Mouse (Mus musculus) myocyte (in vitro differentiated cells): ENCODE results near the gene Gm9833. TPM values are rescaled to one million over a fixed set of nuclear protein-coding genes. Genes with fewer than 3 reads are reported as not detected.

Source experiments
- H3K27me3 ChIP-seq: one replicate; pipeline ENCODE4 v1.6.1; 2011; ENCODE audit not compliant: control insufficient read depth, insufficient read depth, insufficient read length
- H3K36me3 ChIP-seq: one replicate; pipeline ENCODE4 v1.6.1; 2011; ENCODE audit not compliant: control insufficient read depth, insufficient read depth
- H3K4me2 ChIP-seq: one replicate; pipeline ENCODE4 v1.6.1; 2011; ENCODE audit warnings: low read depth, control low read depth
- H3K4me3 ChIP-seq: one replicate; pipeline ENCODE4 v1.5.1; 2011; ENCODE audit warnings: mild to moderate bottlenecking, control low read depth, moderate library complexity
- H3K79me2 ChIP-seq: one replicate; pipeline ENCODE4 v1.6.1; 2011; ENCODE audit not compliant: control insufficient read depth, insufficient read depth
- H3ac ChIP-seq: one replicate; pipeline ENCODE4 v1.6.1; 2011; ENCODE audit not compliant: control insufficient read depth, insufficient read length
- CEBPB ChIP-seq: IDR thresholded peaks from 2 replicates; pipeline ENCODE4 v1.6.1; 2011; ENCODE audit warnings: mild to moderate bottlenecking, moderate library complexity; ENCODE audit not compliant: poor library complexity, insufficient read depth, severe bottlenecking
- E2F4 ChIP-seq: IDR thresholded peaks from one replicate; pipeline ENCODE4 v1.6.1; 2011; ENCODE audit warnings: mild to moderate bottlenecking, control low read depth, moderate library complexity; ENCODE audit not compliant: insufficient read depth
- MAX ChIP-seq: IDR thresholded peaks from one replicate; pipeline ENCODE4 v1.6.1; 2011; ENCODE audit warnings: low read depth, mild to moderate bottlenecking, control low read depth
- MYOD1 ChIP-seq, 3 experiments: IDR thresholded peaks; one replicate each; pipeline ENCODE4 v1.6.1; 2011; ENCODE audit warnings: control low read depth in 2 of 3, low read depth in 2 of 3, mild to moderate bottlenecking in 2 of 3, moderate library complexity in 1 of 3; ENCODE audit not compliant: insufficient read length in 2 of 3, control insufficient read depth in 1 of 3
- MYOG ChIP-seq, 3 experiments: IDR thresholded peaks; one replicate each; pipeline ENCODE4 v1.6.1; 2011; ENCODE audit warnings: control low read depth in 2 of 3, low read depth in 2 of 3, mild to moderate bottlenecking in 2 of 3; ENCODE audit not compliant: insufficient read length in 2 of 3, control insufficient read depth in 1 of 3, insufficient read depth in 1 of 3
- POLR2A ChIP-seq: IDR thresholded peaks from one replicate; pipeline ENCODE4 v1.6.1; 2011; ENCODE audit warnings: low read depth, mild to moderate bottlenecking, control low read depth, moderate library complexity; ENCODE audit not compliant: insufficient read length
- POLR2AphosphoS2 ChIP-seq: IDR thresholded peaks from one replicate; pipeline ENCODE4 v1.6.1; 2011; ENCODE audit warnings: low read depth, control low read depth; ENCODE audit not compliant: insufficient read length
- REST ChIP-seq: IDR thresholded peaks from one replicate; pipeline ENCODE4 v1.6.1; 2011; ENCODE audit warnings: mild to moderate bottlenecking, control low read depth, moderate library complexity; ENCODE audit not compliant: insufficient read depth, insufficient read length
- SRF ChIP-seq: IDR thresholded peaks from one replicate; pipeline ENCODE4 v1.6.1; 2011; ENCODE audit warnings: low read depth; ENCODE audit not compliant: control insufficient read depth, insufficient read length
- TCF12 ChIP-seq: IDR thresholded peaks from one replicate; pipeline ENCODE4 v1.6.1; 2011; ENCODE audit warnings: mild to moderate bottlenecking, control low read depth; ENCODE audit not compliant: poor library complexity, insufficient read depth, severe bottlenecking
- TCF3 ChIP-seq: IDR thresholded peaks from one replicate; pipeline ENCODE4 v1.6.1; 2011; ENCODE audit warnings: low read depth, control low read depth; ENCODE audit not compliant: insufficient read length
- USF1 ChIP-seq: IDR thresholded peaks from one replicate; pipeline ENCODE4 v1.6.1; 2011; ENCODE audit warnings: low read depth, mild to moderate bottlenecking, control low read depth, moderate library complexity
- polyA plus RNA-seq: library from polyadenylated mRNA; unstranded; fragments of >200 nt; fragmentation: generic; extraction: Trizol; gene quantifications from one replicate; pipeline ENCODE4 v1.2.1, GENCODE M21; 2012; ENCODE audit warnings: missing spikeins

Gene Gm9833
- polyA plus RNA-seq, 1 experiment = 5.0 TPM

DNA sequence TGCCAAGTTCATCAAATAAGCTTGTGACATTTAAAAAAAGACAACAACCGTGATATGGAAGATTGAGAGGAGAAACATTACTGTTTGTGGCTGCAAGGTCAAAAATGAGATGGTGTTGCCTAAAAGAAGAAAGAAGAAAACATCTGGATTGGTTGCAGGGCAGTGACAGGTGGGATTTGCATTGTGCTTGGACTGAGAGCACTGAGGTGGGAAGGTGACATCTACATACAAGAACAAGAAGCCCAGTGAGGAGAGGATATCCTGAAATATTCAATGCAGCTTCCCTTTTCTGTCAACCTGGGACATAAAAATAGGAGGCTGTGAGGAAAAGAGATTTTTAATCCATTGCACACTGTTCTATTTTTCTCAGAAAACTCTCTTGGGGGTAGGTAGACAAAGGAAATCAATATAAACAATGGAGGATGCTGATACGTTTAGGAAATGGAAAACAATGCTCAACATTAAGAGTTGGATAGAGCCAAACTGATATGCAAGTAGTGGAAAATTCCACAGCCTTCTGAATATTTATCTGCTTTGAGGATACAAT lies 7.2 kb downstream of the Gm9833 start:
- no peaks in the 10 kb centered on the region for H3K36me3 ChIP-seq

DNA sequence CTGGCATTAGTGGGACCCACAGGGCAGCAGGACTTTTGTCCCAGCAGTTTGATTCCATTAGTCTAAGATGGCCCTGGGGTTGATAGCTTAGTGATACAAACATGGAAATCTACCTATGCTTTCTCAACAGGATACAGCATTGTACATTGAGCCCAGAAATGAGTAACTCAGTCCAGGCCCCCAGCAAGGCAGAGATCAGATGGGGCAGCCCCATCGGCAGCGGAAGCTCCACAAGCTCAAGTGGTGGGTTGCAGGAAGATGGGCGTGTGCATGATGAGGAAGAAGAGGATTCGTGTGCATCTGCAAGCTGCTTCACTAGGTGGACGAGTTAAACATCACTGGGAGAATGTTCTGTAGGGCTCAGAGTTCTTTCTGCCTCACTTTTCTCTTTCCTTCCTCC lies 11.8 kb downstream of the Gm9833 start:
- no peak for TF ChIP-seq CEBPB
- no peaks in the 10 kb centered on the region for H3K79me2 ChIP-seq
- H3K27me3 ChIP-seq = no peaks in the 10 kb centered on the region
- no peak overlapping the region for H3K4me2 ChIP-seq
- no peaks in the 10 kb centered on the region for H3K36me3 ChIP-seq
- H3ac ChIP-seq = no peak overlapping the region
- no peak overlapping the region for H3K4me3 ChIP-seq

More for the DNA sequence above, 7.2 kb downstream of the Gm9833 start:
- Histone ChIP-seq H3K79me2 (no peaks in the 10 kb centered on the region), H3K4me3 (no peak overlapping the region), H3ac (no peak overlapping the region), H3K27me3 (no peaks in the 10 kb centered on the region), H3K4me2 (no peak overlapping the region)
- TF ChIP-seq TCF3 = no peak
- no peak for TF ChIP-seq MYOG (IDR thresholded peaks at IDR 0.05; ENCODE audit: control insufficient read depth in 1 of 3, insufficient read depth in 1 of 3, insufficient read length in 2 of 3, low read depth in 2 of 3)
- no peak for TF ChIP-seq USF1
- no peak for TF ChIP-seq TCF12
- TF ChIP-seq CEBPB = no peak
- TF ChIP-seq POLR2A = no peak
- TF ChIP-seq REST = no peak
- TF ChIP-seq SRF = no peak

DNA sequence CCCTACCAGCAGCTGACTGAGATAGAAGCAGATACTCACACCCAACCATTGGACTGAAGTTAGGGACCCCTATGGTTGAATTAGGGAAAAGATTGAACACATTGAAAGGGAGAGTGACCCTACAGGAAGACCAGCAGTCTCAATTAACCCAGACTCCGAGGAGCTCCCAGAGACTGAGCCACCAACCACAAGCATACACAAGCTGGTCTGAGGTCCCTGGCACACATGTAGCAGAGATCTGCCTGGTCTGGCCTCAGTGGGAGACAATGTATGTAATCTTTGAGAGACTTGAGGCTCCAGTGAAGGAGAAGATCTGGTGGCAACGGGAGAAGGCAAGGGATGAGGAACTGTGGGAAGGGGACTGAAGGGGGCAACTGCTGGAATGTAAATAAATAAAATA lies 23.7 kb downstream of the Gm9833 start:
- H3K4me3 ChIP-seq = no peak overlapping the region
- no peaks in the 10 kb centered on the region for H3K27me3 ChIP-seq
- H3K79me2 ChIP-seq = no peaks in the 10 kb centered on the region
- no peaks in the 10 kb centered on the region for H3K36me3 ChIP-seq
- no peak overlapping the region for H3ac ChIP-seq
- H3K4me2 ChIP-seq = no peak overlapping the region
- TF ChIP-seq REST = no peak
- no peak for TF ChIP-seq POLR2A
- no peak for TF ChIP-seq USF1
- TF ChIP-seq TCF3 = no peak
- no peak for TF ChIP-seq SRF
- no peak for TF ChIP-seq MYOD1 (IDR thresholded peaks at IDR 0.05; ENCODE audit: control insufficient read depth in 1 of 3, insufficient read length in 2 of 3, low read depth in 2 of 3)
- no peak for TF ChIP-seq MYOG (IDR thresholded peaks at IDR 0.05; ENCODE audit: control insufficient read depth in 1 of 3, insufficient read depth in 1 of 3, insufficient read length in 2 of 3, low read depth in 2 of 3)
- no peak for TF ChIP-seq POLR2AphosphoS2
- no peak for TF ChIP-seq TCF12
- no peak for TF ChIP-seq CEBPB
- TF ChIP-seq MAX = no peak
- no peak for TF ChIP-seq E2F4

DNA sequence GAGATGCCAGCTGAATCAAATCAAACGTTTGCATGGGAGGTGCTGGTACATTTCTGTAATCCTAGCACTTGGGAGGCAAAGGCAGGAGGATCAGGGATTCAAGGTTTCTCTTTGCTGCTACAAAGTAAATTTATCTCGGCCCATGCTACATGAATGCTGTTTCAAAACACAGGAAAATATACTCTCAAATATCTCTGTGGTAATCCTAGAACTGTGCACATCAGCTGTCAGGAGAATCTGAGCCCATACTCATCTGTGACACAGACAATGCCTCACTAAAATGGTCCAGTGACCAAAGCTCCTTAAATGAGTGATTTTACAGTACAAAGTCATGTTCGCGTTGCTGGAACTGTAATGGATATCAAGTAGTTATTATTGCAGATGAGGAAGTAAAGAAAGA lies 24.3 kb downstream of the Gm9833 start:
- Histone ChIP-seq H3K79me2 (no peaks in the 10 kb centered on the region), H3K4me3 (no peak overlapping the region), H3ac (no peak overlapping the region), H3K36me3 (no peaks in the 10 kb centered on the region), H3K4me2 (no peak overlapping the region), H3K27me3 (no peaks in the 10 kb centered on the region)
- no peak for TF ChIP-seq MAX

DNA sequence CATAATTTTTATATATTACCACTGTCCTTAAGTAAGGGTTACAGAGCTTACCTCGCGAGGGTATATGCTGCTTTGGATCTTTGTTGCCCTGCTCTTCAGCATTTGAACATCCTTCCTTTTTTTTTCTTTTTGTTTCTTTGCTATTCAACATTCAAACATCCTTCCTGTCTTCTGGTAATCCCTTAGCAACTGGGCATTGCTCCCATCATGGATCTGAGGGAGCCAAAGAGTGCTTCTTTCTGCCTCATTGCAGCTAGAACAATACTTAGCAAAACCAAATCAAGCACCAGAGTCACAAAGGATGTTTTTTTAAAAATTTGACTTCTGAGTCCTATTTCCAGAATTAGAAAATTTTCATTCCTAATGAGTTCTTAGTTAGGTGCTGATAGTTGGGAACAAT lies 24.8 kb downstream of the Gm9833 start:
- H3K27me3 ChIP-seq = no peaks in the 10 kb centered on the region
- no peaks in the 10 kb centered on the region for H3K79me2 ChIP-seq
- H3K36me3 ChIP-seq = no peaks in the 10 kb centered on the region
- H3K4me3 ChIP-seq = no peak overlapping the region
- no peak overlapping the region for H3ac ChIP-seq
- H3K4me2 ChIP-seq = no peak overlapping the region
- no peak for TF ChIP-seq POLR2AphosphoS2
- TF ChIP-seq POLR2A = no peak

DNA sequence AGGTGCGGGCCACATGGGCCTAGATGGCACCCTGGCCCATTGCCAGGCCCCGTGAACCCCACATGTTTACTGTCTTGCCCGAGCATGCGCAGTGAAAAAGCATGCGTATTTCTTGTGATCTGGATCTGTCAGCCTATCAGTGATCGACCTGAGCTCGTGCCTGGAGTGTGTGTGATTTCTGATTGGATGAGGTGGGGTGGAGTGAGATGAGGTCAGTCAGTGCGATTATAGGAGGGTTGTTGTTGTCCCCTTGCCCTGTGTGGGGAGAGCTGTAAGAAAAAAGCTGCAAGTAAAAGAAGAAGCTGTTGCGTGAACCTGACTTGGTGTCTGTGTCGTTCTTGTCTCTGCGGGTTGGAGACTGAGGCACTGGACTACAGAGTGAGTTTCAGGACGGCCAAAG lies 28.6 kb downstream of the Gm9833 start:
- H3K27me3 ChIP-seq = no peaks in the 10 kb centered on the region
- H3K36me3 ChIP-seq = no peaks in the 10 kb centered on the region
- H3K79me2 ChIP-seq = no peaks in the 10 kb centered on the region
- H3K4me2 ChIP-seq = no peak overlapping the region
- H3ac ChIP-seq = no peak overlapping the region
- H3K4me3 ChIP-seq = no peak overlapping the region
- TF ChIP-seq POLR2A (no peak), REST (no peak), MYOD1 (IDR thresholded peaks at IDR 0.05; ENCODE audit: control insufficient read depth in 1 of 3, insufficient read length in 2 of 3, low read depth in 2 of 3) (no peak), CEBPB (no peak), POLR2AphosphoS2 (no peak), MYOG (IDR thresholded peaks at IDR 0.05; ENCODE audit: control insufficient read depth in 1 of 3, insufficient read depth in 1 of 3, insufficient read length in 2 of 3, low read depth in 2 of 3) (no peak), E2F4 (no peak), SRF (no peak), MAX (no peak), TCF12 (no peak), TCF3 (no peak), USF1 (no peak)
